Mouse (Mus musculus) cerebellum, adult 9-11 months (tissue): ENCODE data around the gene Secisbp2.
"Not testable (repeated sequence)": the region's sequence is repeated elsewhere in the genome, so short reads cannot be mapped to it uniquely, and the experiment has no call there.

Experiments
- DNase-seq: peaks from one replicate; pipeline ENCODE4 v3.0.0; 2022

Gene Secisbp2

DNA sequence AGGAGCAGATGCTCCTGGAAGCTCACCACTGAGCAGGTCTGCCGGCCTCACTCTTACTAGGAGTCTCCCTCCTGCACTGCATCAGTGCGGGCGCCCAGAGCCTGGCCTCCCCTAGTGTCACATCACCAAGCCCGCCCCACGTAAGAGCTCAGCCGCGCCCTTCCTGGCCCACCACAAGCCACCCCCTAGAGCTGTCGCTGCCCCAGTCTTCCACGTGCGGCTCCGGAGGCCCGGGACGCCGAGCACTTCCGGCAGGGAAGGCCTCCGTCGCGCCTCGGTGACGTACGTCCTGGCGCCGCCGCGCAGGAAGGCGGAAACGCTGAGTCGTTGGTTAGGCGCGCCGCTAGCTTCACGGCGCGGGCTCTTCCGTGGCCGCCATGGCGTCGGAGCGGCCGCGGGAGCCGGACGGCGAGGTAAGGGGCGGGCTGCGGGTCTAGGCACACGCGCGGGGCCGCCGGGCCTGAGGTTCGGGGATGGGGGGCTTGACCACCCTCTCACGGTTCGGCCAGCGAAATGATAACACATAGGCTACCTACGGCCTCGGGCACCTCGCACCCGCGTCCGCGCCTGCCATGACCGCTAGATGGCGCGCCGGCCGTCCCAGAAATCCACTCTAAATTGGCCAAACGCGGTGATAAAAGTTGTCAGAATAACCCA, at the start of gene Secisbp2:
Gene Secisbp2, plus strand, starts transcription at position 290 of the 657 bp plus-strand sequence.
- peak; percentile 95 for DNase-seq

DNA sequence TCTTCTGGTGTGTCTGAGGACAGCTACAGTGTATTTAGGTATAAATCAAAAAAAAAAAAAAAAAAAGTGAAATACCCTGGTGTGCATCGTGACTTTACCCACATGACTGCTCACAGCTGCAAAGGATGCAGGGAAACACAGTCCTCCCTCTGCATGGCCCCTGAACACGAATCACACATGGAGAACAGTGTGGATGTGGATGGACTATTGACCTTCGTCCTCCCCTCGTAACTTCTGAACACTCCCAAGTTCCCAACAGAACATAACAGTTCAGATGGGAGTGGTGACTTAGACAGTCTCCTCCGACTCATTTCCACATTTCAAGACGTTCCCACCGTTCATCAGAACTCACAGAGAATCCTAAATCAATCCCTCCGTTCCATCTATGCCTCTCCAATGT, 48.7 kb upstream of the Secisbp2 start:
- DNase-seq, result no peak

DNA sequence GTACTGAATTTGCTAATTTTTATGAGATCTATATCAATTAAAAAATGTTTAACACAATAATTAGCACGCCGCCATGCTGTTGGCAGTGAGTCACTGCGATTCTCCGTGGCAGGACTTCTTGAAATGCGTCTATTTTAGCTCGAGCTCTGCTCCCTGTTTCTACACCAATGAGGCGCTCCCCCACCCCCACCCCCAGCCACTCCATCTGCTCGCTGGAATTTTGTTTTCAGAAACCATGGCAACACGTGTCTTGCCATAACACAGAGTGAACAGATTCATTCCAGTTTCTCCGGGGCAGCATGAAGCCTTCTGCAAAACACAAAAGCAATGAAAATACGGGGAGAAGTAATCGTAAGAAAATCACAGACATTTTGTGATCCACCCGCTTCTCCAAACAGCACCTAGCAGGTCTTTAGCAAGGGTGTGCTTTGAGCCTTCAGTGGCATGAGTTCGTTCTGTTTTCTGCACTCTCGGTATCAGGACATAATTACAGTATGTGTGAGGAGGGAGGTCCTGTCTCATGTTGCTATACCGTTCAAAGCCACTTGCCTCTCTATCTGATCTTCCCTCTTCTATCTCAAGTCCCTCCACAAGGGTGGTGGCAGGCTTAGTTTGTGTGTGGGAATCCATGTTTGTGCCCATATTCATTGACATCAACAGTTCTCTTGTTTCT, 48.1 kb upstream of the Secisbp2 start:
- DNase-seq, result peak; percentile 6

DNA sequence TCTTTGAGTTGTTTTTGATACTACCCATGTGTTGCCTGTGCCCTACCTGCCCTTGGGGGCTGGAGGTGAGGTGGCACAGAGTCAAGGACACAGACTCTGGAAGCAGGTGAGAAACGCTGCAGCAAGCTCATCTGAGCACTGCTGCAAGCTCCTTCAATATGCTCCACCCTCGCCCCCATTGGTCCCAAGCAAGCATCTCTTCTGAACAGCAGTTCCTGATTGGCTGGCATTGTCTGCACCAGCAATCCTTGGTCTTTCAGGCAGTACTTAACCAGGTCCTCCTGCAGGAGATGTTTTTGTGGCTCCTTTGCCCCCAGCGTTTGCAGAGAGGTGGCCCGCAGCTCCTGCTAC, 47.6 kb upstream of the Secisbp2 start:
- peak; percentile 4 for DNase-seq

DNA sequence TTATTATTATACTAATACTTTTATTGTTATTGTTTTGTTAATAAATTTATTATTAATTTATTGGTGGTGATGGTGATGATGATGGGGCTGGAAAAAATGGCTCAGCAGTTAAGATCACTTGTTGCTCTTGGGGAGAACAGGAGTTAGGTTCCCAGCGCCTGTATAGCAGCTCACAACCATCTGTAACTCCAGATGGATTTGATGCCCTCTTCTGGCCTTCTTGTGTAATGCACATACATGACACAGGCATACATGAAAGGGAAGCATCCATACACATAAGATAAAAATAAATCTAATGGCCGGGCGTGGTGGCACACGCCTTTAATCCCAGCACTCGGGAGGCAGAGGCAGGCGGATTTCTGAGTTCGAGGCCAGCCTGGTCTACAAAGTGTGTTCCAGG, 42.3 kb upstream of the Secisbp2 start:
- DNase-seq, result no peak

DNA sequence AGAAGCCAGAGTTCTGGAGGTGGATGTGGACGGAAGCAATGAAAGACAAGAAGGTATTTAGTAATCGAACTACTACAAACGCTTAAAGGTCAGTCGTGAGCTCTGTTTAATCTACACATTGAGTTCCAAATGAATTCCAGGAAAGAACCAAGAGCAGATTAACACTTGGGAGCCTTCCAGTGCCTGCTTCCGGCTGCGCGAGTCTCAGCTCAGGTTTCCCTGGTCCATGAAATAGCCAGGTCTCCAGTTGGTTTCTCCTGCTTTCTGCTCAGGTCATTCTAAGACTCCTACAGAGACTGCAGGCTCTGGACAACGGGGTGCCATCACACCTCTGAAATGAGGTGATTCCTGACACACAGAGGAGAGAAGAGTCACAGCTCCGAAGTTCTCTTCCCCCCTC, 40.4 kb upstream of the Secisbp2 start:
- DNase-seq, result no peak

DNA sequence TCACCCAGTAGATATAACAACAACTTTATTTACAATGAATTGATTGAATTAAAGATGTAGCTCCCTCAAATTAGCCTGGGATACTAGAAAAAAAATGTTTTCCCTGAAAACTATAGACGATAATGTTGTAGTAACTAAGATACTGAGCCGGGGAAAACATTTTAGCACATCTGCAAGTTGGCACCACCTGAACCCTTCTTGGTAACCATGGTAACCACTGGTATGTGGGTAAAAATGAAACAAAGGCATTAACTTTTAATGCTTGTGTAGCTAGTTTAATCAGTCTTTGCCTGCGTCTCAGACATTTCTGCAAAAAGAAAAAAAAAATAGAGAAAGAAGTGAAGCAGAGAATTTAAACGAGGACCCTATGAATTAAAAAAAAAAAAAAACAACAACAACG, 40.0 kb upstream of the Secisbp2 start:
- DNase-seq, result no peak

DNA sequence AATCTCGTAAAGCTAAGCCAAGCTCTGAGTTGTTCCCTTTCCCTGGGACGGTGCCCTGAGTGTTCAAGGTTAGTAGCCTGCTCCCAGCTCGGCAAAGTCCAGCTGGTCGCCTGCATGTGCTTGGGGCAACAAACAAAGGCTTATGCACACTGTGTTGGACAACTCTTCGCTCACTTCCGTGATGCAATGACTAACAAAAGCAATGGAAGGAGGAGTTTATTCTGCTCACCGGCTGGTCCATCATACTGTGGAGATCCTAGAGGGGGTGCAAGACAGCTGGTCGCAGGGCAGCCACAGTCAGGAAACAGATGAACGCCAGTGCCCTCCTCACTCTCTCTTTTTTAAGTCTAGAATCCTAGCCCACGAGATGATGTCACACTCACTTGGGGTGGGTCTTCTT, 35.7 kb upstream of the Secisbp2 start:
- no peak for DNase-seq

DNA sequence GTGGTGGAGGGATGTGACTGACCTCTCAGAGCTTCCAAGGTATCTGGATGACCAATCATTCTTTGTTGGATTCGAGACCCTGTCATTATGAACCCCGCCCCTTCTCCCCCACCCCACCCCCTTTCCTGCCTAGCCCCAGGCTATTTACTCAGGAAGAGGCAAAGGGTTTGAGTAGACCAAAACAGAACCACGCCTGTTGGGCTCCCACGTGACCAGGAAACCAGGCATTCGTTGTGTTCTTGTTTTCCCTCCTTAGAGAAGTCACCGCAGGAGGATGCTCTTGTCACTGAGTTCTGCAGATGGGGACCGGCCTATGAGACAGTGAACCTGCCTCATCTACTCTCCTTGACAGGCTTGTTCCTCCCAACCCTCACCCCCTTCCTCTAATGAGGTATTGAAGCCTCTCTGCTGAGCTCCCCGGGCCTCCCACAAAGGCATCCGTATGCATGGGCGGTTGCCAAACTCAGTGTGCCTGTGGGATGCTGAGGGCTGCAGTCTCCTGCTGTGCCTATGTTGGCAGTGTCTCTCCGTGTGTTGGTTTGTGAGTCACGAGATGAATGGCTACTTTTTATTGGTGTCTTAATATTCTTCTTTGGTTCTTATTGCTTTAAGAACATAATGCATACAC, 35.0 kb upstream of the Secisbp2 start:
- no peak for DNase-seq

DNA sequence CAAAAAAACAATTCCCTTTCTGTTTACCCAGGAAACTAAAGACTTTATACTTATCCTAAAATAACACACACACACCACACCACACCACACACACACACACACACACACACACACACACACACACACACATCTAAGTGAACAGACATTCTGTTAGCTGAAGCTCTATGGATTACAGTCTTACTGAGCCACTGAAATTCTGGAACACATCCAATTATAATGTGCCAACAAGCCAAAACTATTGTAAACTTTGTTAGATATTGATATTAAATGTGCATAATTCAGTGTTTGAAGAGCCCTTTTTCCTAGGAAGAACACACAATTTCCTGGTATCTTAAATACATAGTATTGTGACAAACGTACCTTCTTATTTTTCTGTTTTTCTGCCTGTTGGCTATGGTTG, 34.2 kb upstream of the Secisbp2 start:
- DNase-seq, result no peak

DNA sequence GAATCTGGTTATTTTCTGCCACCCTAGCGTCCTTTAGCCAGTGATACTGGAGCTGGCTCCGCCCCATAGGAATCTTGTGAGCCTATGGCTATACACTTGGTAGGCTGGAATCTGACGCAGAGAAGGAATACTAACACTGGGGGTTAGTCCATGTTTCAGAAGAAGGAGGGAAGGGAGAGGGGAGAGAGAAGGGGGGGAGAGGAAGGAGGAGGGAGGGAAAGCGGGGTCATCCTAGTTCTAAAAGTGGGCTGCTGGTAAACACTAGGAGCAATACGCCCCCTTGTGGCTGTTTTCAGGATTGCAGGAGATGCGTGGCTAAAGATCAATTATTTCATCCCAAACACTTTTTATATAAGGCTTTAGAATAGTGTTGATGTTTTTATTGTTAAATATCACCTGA, 33.6 kb upstream of the Secisbp2 start:
- DNase-seq, result peak; percentile 10

DNA sequence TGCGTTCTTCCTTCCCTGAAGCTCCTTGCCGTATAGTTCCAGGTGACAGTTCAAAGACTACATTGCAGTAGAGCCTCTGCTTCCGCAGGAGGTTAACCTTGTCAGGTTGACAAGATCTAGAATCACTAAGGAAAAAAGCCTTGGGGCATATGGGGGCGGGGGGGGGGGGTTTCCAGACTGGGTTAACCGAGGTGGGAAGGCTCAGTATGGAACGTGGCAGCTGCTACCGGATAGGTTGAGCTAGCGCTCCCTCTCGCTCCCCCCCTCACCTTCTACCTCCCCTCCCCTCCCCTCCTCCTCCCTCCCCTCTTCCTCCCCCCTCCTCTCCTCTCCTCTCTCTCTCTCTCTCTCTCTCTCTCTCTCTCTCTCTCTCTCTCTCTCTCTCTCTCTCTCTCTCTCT, 32.9 kb upstream of the Secisbp2 start:
- no peak for DNase-seq

DNA sequence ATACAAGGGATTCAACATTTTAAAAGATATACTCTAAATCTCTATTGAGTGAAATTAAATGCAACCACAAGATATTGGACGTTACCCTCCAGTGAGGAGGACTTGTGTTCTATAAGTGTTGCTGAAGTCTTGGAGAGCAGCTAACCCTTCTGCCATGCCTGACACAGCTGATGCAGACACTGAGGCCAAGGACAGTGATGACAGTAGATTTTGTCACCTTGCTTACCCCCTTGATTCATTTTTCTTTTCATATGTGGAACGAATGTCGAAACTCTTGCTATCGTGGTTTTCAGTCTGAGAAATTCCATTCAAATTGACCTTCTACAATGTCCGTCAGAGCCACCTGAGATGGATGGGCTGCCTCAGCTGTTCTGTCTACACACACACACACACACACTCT, 28.9 kb upstream of the Secisbp2 start:
- no peak for DNase-seq

DNA sequence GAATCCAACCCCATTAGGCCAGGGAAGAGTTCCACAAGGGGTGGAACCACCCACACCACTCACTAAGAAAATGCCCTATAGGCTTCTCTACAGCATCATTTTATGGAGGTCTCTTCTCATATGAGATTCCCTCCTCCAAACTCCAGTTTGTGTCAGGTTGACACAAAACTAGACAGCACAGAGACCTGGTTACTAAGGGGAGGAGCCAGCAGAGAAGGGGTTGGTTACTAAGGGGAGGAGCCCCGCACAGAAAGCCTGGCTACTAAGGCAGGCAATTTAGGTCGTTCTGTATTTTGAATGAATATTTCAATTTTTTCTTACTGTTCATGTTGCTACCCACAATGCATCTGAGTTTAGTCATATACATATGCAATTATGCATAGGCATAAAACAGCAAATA, 27.8 kb upstream of the Secisbp2 start:
- DNase-seq, result no peak

DNA sequence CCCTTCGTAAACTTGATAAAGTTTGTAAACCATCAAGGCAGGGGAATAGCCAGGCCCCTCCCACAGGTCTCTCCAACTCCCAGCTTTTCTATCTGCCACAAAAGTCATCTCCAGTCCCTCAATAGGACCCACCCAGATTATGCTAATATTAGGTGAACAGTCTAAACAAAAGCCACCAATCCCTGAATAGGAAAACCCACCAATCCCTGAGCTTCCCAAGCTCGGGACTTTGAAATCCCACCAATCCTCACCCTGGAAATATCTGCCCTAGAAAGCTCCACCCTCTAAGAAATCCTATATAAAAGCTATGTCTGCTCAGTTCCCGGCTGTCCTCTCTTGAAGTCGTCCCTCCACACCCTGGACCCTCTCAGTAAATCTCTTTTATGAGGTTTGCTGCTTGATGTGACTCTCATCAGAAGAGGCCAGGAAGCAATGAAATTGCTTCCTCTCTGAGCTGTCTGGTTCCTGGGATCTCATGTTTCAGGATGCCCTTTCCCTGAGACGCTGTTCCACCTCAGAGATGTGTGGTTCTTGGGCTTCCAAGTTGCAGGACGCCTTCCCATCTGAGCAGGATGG, 23.1 kb upstream of the Secisbp2 start:
- no peak for DNase-seq

DNA sequence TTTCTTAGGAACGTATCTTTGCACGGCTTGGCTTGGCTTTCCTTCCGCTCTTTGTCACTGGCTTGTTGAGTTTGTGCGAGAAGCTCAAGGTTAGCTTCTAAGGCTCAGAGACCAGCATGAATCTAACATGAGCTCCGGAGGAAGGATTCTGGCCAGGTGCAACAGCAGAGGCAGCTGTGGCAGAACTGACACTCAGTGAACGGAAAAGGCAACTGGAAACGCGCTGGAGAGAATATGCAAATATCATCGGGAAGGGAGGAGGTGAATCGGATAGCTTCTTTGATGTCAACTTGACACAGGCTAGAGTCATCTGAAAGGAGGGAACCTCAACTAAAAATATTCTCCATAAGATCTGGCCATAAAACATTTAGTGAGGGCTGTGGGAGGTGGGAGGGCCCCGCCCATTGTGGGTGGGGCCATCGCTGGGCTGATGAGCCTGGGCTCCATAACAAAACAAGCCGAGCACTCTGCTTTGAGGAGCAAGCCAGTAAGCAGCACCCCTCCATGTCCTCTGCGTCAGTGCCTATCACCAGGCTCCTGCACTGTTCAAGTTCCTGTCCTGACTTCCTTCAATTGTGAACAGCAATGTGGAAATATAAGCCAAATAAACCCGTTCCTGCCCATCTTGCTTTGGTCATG, 20.0 kb upstream of the Secisbp2 start:
- no peak for DNase-seq

DNA sequence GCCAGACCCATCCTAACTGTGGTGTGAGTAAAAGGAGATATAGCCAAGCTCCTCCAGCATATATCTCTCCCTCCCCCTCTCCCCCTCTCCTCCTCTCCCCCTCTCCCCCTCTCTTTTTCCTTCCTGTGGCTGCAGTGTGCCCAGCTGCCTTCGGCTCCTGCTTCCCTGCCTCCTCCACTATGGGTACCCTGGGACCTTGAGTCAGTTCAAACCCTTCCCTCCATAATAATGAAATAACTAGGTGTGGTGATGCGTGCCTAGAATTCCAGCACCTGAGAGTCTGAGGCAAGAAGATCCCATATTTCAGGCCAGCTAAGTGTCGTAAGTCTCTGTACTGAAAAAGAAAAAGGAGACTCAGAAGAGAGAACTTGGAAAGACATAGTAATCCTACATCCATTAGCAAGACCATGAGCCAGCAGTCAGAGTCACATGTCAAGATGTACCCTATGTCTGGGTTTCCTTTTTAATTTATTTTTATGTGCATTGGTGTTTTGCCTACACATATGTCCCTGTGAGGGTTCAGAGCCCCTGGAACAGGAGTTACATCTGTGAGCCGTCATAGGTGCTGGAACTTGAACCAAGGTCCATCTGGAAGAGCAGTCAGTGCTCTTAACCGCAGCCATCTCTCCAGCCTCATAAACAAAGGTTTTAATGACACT, 18.8 kb upstream of the Secisbp2 start:
- no peak for DNase-seq

DNA sequence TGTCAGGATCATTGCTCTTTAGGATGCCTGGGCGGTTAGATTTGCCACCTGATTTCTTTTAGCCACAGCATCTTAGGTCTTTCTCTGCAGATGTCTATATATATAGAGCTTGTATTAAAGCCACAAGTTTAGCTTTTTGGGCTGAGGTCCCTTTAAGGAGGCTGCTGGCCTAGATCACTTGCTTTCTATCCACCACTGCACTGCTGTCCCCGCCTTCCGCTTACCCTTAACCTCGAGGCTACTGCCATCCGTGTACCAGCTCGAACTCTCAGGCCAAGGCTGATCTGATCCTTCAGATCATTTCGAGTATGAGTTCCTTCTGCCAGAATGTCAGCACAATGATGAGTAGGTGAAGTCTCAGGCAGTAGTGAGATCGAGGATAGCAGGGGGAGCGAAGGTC, 16.1 kb upstream of the Secisbp2 start:
- not testable (repeated sequence) for DNase-seq

DNA sequence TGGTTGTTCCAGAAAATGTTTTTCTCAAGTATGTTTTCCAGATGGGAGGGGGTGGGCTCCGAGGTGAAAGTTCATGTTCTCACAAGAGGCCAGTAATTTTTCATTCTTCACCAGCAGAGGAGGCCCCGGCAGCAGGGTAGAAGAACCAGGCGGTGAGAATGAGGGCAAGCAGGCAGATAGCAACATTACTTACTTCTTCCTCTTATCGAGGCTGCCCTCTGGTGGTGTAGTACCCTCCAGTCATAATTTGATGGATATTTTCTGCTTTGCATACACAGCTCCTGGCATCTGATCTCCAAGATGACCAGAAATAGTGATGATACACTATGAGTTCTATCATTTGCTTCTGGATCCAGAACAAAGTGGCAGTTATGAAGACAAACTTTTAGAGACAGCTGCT, 12.5 kb upstream of the Secisbp2 start:
- no peak for DNase-seq

DNA sequence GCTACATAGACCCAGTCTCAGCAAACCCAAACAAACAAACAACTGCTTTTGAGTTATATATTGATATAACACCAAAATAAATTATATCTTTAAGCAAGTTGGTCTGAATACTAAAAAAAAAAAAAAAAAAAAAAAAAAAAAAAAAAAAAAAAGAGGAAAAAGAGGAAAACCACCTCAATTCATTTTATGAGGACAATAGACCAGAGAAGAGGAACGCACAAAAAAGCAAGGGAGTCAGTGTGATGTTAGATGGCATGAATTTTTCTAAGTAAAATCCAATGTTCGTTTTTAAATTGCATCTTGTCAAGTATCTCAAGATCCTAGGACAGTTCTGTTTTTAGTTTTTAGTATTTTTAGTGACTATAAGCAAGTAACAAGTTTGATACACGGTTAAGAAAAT, 10.1 kb upstream of the Secisbp2 start:
- no peak for DNase-seq

DNA sequence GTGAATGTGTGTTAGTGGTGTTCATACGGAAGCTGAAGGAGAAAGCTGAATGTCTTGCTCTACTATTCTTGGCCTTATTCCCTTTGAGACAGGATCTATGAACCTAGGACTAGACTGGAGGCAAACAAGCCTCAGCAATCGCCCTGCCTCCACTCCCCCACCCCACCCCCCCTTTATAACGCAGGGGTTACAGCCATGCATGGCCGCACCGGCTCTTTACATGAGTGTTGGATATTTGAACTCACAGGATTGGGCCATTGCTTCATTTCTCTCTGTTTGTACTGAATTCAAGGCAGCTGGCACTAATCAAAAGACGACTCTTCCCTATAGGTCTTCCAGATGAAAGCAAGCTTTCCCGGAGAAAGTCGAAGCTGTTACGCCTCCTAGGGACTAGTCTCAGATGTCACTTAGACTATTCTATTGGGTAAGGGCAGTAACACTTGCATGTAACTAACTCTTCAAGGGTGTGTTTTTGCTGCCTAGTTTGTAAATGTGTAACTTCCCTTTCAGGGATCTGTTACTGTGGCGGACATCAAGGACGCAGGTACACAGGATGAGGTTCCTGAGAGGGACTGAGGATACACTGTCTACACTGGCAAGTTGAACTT, 9.2 kb upstream of the Secisbp2 start:
- no peak for DNase-seq

DNA sequence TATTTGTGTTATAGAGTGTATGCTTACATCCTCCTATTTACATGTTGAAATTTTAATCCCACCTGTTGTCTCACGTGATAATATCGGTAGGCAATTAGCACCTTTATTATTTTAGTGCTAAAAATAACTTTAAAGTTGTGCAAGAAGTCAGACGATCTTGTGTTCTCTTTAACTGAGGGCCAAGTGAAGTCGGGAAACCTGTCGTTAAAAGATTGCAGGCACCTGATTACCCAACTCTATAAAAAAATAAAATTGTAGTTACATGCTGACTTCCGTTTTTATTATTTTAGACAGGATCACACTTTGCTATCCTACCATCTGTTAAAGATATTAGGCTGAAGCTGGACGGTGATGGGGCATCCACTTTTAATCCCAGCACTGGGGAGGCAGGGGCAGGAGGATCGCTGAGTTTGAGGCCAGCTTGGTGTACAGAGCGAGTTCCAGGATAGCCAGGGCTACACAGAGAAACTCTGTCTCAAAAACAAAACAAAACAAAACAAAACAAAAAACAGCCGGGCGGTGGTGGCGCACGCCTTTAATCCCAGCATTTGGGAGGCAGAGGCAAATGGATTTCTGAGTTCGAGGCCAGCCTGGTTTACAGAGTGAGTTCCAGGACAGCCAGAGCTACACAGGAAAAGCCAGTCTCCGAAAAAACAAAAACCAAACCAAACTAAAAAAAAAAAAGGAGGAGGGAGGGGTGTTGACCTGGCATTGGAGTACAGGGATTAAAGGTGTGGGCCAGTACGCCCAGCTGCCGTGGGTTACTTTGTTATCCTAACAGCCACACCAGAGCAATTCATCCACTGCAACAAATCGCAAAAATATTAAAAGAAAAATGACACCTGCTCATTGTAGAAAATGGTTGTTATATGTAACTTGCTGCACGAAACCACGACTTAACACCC, 7.3 kb upstream of the Secisbp2 start:
- peak; percentile 18 for DNase-seq
